Mouse (Mus musculus): Measurements from ENCODE around the gene Actn1. TPM values are rescaled to one million over a fixed set of nuclear protein-coding genes. Genes with fewer than 3 reads are reported as not detected.

The Actn1 gene
- total RNA-seq, 2 experiments from 2014 or later = 65.4 to 68.2 TPM

DNA sequence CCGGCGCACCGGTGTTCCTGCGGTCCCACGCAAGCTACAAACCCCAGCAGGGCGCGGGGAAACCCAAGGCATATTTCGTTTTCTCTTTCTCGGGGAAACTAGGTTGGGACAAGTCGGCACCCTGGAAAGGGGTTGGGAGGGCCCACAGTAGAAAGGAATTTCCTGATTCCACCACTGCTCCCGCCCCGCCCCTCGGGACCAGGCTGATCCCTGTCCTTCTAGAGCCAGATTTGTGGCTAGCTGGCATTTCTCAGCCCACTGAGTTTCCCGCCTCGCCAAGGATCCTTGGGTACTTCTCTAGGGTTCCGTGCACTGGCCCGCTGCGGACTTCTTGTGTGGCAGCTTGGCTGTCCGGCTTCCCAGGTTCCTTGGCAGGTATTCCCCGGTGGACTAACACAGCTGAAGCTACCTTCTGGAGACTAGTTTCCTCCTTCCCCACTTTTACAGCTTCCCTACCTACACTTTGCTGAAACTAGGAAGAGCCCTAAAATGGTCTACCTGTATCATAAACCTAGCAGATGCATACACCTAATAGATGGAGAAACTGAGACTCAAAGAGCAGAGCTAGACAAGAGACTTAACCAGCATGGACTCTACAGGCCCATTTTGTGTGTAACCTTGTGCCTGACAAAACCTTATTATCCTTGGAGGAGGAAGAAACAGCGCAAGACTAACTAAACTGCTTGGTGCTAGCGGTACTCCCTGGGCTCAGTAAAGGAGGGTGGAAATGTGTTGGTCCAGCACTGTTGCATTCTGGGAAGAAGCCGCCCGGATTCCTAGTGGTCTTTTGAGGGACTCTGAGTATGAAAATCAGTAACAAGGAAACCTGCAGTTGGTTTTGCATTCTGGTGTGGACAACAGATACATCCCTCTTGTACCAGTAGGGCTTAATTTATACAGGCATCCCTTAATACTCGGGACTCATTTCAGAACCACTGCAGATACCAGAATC lies 849 bp upstream of the Actn1 start:
- intact Hi-C loops (cut with DNase I) = no loop called here
- peak; percentile 39 for DNase-seq

DNA sequence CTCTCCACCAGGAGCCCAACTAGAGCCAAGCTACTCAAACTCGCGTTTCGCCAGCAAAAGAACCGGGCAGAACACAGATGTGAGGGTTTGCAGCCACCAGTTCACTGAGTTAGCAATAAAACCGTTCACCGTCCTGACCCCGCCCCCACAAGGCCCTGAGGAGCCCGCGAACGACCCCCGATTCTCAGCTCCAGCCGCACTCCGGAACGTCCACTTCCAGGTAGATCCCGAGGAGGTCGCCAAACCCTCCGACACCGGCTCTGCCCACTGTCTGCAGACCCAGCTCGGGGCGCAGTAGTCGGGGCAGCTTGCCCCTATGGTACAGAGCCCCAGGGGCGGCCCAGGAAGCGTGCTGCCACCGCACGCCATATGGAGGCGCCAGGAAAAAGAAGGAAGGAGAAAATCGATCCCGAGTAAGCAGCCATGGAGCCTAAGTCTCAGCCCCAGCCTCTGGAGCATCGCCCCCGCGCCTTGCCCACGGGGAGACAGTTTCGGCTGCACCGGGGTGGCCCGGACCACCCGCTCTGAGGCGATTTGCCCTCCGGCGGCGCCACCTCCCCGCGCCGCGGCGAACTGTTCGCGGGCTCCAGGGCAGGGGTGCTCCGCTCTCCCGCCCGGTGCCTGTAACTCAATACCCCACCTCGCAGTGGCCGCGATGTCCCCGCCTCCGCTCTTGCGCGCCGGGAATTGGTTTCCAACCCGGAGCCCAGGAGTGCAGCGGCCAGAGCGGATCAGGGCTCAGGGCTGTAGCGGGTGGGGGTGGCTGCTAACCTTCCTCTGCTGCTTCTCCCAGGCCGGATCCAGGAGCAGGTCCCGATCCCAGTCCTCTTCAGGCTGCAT lies 735 bp downstream of the Actn1 start:
- peak; percentile 63 for DNase-seq
- intact Hi-C loops (cut with DNase I) = no loop called here

DNA sequence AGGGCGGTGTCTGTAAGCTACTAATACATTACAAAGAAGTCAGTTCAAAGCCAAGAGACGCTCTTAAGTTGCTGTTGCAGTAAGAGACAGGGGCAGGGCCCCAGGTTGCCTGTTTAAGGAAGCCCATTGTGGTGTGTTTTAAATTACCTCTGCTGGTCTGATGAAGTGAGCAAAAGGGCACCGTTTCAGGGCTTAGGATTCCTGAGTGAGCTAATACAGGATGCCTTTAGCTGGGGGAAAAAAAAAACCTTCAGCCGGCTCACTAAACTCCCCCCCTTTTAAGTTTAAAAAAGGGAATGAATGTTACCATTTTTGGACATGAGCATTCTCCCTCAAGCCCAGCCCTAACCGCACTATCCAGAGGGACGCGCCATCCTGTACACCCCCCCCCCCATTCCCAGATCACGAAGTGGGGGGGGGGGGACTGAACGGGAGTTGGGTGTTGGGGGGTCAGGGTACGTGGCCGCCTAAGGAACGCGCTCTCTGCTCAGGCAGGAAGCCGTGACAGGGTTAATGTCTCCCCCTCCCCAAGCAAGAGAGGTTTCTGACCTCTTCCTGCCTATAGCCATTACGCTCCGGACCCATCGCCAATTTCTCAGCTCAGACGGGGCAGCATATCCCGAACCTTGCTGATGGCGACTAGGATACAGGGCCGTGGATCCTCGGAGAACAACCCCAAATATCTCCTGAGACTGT lies 1.5 kb downstream of the Actn1 start:
- DNase-seq = peak; percentile 13
- intact Hi-C loops (cut with DNase I) = no loop called here

- intact Hi-C loops (cut with DNase I) = no loop called here
- DNase-seq = no peak
These were observed 8.2 kb downstream of the Actn1 start for GRCm38 (mm10) chr12:80251978-80252377.

GRCm38 (mm10) chr12:80251554-80251953 lies 8.6 kb downstream of the Actn1 start:
- no peak for DNase-seq
- intact Hi-C loops (cut with DNase I) = no loop called here

DNA sequence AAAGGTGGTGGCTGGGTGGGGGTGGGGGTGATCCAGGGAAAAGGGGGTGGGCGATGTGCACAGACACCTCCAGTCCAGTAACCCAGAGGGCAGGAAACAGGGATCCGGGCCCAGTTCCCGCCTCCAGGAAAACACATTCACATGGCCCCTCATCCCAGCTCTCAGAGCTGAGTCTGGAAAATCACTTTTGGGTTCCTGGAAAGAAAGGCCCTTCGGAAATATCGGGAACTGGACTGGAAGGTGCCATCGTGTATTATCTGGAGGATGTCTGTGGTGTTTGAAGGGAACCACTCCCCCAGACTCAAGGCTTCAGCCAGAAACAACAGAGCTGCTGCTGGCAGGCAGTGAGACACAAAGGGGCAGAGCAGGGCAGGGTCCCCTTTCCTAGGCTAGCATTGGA lies 10.6 kb downstream of the Actn1 start:
- intact Hi-C loops (cut with DNase I) = no loop called here
- DNase-seq = no peak

- intact Hi-C loops (cut with DNase I) = no loop called here
These were observed 13.1 kb downstream of the Actn1 start for GRCm38 (mm10) chr12:80247067-80247466.

GRCm38 (mm10) chr12:80246505-80246904 lies 13.7 kb downstream of the Actn1 start:
- DNase-seq = no peak

More at GRCm38 (mm10) chr12:80247067-80247466, 13.1 kb downstream of the Actn1 start:
- DNase-seq = peak; percentile 45

DNA sequence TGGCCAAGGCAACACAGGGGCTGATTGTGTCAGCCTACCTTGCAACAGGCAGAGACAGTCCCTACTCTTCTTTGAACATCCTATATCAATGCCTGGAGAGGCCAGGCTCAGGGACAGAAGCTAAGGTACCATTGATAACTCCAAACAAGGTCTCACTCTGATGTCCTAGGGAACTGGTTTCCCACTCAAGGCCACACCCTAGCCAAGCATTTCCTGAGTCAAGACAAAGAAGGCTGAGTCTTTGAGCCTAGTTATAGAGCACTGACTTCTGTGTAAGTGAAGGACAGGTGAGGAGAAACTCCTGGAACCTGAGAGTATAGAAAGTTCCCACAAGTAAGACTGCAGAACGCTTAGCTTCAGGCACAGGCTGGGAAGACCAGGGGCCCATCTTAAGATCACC lies 15.4 kb downstream of the Actn1 start:
- intact Hi-C loops (cut with DNase I) = no loop called here

More at GRCm38 (mm10) chr12:80246505-80246904, 13.7 kb downstream of the Actn1 start:
- intact Hi-C loops (cut with DNase I) = no loop called here

DNA sequence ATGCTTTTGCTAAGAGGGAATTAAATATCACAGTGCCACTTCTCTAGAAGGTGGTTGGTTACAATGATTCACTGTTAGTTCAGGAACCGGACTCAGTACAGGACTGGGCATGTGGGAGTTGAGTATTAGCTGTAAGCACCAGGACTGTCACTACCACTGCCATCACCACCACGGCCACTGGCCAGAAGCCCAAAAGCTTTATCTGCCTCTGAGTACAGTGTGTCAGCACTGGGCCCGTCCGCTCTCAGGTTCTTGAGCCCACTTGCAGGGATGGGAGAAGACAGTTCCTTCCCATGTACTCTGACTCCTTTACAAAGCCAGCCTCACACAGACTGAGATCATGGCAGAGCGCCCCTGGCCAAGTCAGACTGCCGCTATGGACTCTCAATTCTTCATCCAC lies 16.0 kb downstream of the Actn1 start:
- no peak for DNase-seq
- intact Hi-C loops (cut with DNase I) = no loop called here

More for the DNA sequence above, 15.4 kb downstream of the Actn1 start:
- no peak for DNase-seq

- DNase-seq = no peak
- intact Hi-C loops (cut with DNase I) = no loop called here
These were observed 16.8 kb downstream of the Actn1 start for GRCm38 (mm10) chr12:80243335-80243734.

DNA sequence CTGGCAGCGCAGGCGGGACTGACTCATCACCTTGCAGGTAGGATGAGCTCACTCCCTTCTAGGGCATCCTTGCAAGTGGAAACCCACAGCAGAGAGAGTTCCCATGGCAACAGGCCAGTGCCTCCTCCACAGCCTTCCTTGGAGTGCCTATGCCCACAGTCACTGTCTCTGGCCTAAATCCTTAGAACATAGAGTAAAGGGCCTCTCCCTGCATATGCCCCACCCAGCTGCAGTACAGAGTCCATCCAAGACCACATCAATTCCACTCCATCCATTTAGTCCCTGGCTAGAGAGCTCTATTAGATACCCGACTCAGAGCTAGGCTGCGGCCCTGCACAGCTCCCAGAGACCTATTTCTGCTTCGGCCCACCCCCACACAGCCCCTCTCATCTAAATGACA lies 20.7 kb downstream of the Actn1 start:
- intact Hi-C loops (cut with DNase I) = no loop called here

GRCm38 (mm10) chr12:80238523-80238922 lies 21.6 kb downstream of the Actn1 start:
- intact Hi-C loops (cut with DNase I) = no loop called here
- no peak for DNase-seq

More for the DNA sequence above, 20.7 kb downstream of the Actn1 start:
- DNase-seq = no peak

- DNase-seq = no peak
- intact Hi-C loops (cut with DNase I) = no loop called here
These were observed 24.9 kb downstream of the Actn1 start for GRCm38 (mm10) chr12:80235295-80235694.

- intact Hi-C loops (cut with DNase I) = no loop called here
These were observed 25.9 kb downstream of the Actn1 start for GRCm38 (mm10) chr12:80234226-80234625.

DNA sequence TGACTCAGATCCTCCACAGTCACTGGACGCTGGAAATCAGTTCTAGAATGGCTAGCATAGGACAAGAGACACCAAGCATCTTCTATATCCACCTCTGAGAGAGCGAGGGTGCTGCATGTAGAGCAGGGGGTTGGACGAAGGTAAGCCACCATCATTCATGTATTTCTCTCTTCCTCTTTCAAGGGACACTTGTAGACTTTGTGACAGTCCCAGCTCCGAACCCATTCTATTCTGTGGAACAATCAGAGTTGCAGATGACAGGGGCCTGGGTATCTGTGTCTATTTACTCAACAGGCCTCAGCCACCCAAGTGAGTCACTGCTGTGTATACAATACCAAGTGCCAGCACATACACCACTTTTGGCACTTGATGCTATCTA lies 27.3 kb downstream of the Actn1 start:
- intact Hi-C loops (cut with DNase I) = no loop called here
- no peak for DNase-seq

More at GRCm38 (mm10) chr12:80234226-80234625, 25.9 kb downstream of the Actn1 start:
- no peak for DNase-seq

DNA sequence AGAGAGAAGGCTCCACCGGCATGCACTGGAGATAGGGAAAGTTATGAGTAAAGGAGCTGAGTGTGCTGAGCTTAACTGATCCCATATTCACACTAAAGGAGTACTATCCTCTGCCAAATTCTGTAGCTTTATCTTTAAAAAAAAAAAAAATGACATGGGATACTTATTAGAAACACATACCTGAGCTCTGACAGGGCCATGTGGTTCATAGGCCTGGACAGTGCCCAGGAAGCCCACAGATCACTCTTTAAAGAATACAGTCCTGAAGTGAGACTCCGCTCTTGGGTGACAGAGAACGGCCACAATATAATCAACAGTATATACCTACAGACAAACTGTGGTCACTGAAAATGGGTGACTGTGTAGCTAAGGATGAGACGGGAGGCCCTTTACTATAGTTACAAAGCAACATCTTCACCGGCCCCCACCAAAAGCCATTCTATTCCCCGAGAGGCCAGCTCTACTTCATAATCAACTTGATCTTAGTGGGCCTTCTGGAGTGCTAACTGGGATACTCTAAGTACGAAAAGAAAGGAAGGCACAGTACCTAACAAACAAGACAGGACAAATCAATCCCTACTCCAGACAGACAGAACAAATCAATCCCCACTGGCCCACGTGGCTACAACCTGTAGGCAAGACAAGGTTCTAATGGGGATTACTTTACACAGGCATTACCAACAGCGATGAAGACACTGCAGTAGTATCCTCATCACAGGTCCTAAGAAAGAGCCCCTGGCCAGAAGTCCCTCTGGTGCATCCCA lies 27.9 kb downstream of the Actn1 start:
- intact Hi-C loops (cut with DNase I) = no loop called here
- DNase-seq = no peak

DNA sequence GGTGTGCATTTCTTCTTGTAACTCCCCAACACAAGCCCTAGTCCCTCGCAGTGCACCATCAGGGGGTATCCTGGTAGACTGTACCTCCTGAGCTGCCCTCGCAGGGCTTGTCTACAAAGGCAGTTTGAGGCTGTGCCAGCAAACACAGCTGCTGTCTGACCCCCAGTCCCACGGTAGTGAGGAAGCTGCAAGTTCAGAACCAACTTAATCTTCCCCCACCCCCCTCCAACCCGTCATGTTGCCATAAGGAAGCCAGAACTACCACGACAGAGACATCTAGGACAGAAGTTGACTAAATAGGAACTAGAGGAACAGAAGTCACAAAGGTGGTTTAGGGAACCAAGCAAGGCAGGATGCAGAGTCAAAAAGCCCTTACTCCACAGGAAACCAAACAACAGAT lies 28.9 kb downstream of the Actn1 start:
- intact Hi-C loops (cut with DNase I) = no loop called here
- no peak for DNase-seq

DNA sequence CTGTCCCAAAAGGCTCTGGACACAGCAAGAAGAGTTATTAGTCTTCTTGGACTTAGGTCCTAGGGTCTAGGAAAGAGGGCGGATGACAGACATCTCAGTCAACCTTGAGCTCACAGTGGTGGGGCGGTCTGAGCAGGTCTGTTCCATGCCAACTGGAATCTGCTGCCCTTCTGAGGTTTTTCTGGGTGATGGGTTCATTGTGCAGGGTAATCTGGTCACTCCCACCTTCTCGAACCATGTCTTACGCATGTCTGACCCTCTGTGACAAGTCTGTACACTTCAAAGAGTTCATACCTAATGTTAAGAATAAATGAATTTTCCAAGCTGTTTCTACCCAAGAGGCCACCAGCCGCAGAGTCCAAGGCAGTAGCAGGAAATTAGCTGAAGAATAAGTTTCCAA lies 29.3 kb downstream of the Actn1 start:
- intact Hi-C loops (cut with DNase I) = no loop called here
- DNase-seq = no peak

- peak; percentile 82 for DNase-seq
- intact Hi-C loops (cut with DNase I) = no loop called here
These were observed 30.0 kb downstream of the Actn1 start for GRCm38 (mm10) chr12:80230111-80230700.

All from left cerebral cortex, postnatal 4 days (tissue).